Mouse (Mus musculus): ENCODE results near the gene Syne1. TPM values are rescaled to one million over a fixed set of nuclear protein-coding genes. Genes with fewer than 3 reads are reported as not detected.
A peak's percentile ranks its signal among the peaks of the same experiment; 100 is the strongest.

Syne1 gene
- polyA plus RNA-seq, 1 experiment, result 19.0 TPM

GRCm38 (mm10) chr10:5096996-5097753 is 454.1 kb downstream of the Syne1 start:
- Histone ChIP-seq H3ac (ENCODE audit: control insufficient read depth, insufficient read length) (no peak overlapping the region), H3K4me3 (no peak overlapping the region), H3K36me3 (ENCODE audit: control insufficient read depth, insufficient read depth) (peaks cover 47% of the 10 kb centered on the region), H3K79me2 (ENCODE audit: control insufficient read depth, insufficient read depth) (no peaks in the 10 kb centered on the region), H3K27me3 (ENCODE audit: control insufficient read depth, insufficient read depth, insufficient read length) (no peaks in the 10 kb centered on the region), H3K4me2 (ENCODE audit: low read depth) (no peak overlapping the region)
- TF ChIP-seq E2F4 (IDR thresholded peaks at IDR 0.05; ENCODE audit: insufficient read depth) (no peak), POLR2AphosphoS2 (IDR thresholded peaks at IDR 0.05; ENCODE audit: insufficient read length, low read depth) (no peak), POLR2A (IDR thresholded peaks at IDR 0.05; ENCODE audit: insufficient read length, low read depth) (no peak), CEBPB (IDR thresholded peaks at IDR 0.05; ENCODE audit: insufficient read depth, poor library complexity, severe bottlenecking) (no peak), MAX (IDR thresholded peaks at IDR 0.05; ENCODE audit: low read depth) (no peak), TCF12 (IDR thresholded peaks at IDR 0.05; ENCODE audit: insufficient read depth, poor library complexity, severe bottlenecking) (no peak), MYOG (IDR thresholded peaks at IDR 0.05; ENCODE audit: control insufficient read depth in 1 of 3, insufficient read depth in 1 of 3, insufficient read length in 2 of 3, low read depth in 2 of 3) (no peak), TCF3 (IDR thresholded peaks at IDR 0.05; ENCODE audit: insufficient read length, low read depth) (no peak), USF1 (IDR thresholded peaks at IDR 0.05; ENCODE audit: low read depth) (no peak), REST (IDR thresholded peaks at IDR 0.05; ENCODE audit: insufficient read depth, insufficient read length) (no peak), MYOD1 (IDR thresholded peaks at IDR 0.05; ENCODE audit: control insufficient read depth in 1 of 3, insufficient read length in 2 of 3, low read depth in 2 of 3) (no peak), SRF (IDR thresholded peaks at IDR 0.05; ENCODE audit: control insufficient read depth, insufficient read length, low read depth) (no peak)

GRCm38 (mm10) chr10:5089133-5089532 is 462.1 kb downstream of the Syne1 start:
- H3ac ChIP-seq (ENCODE audit: control insufficient read depth, insufficient read length), result no peak overlapping the region
- no peaks in the 10 kb centered on the region for H3K79me2 ChIP-seq (ENCODE audit: control insufficient read depth, insufficient read depth)
- H3K4me3 ChIP-seq, result no peak overlapping the region
- H3K36me3 ChIP-seq (ENCODE audit: control insufficient read depth, insufficient read depth), result peaks cover 7% of the 10 kb centered on the region
- no peaks in the 10 kb centered on the region for H3K27me3 ChIP-seq (ENCODE audit: control insufficient read depth, insufficient read depth, insufficient read length)
- H3K4me2 ChIP-seq (ENCODE audit: low read depth), result no peak overlapping the region
- no peak for TF ChIP-seq POLR2AphosphoS2 (IDR thresholded peaks at IDR 0.05; ENCODE audit: insufficient read length, low read depth)
- no peak for TF ChIP-seq TCF3 (IDR thresholded peaks at IDR 0.05; ENCODE audit: insufficient read length, low read depth)
- no peak for TF ChIP-seq MYOG (IDR thresholded peaks at IDR 0.05; ENCODE audit: control insufficient read depth in 1 of 3, insufficient read depth in 1 of 3, insufficient read length in 2 of 3, low read depth in 2 of 3)
- TF ChIP-seq MYOD1 (IDR thresholded peaks at IDR 0.05; ENCODE audit: control insufficient read depth in 1 of 3, insufficient read length in 2 of 3, low read depth in 2 of 3), result no peak
- TF ChIP-seq POLR2A (IDR thresholded peaks at IDR 0.05; ENCODE audit: insufficient read length, low read depth), result no peak
- TF ChIP-seq SRF (IDR thresholded peaks at IDR 0.05; ENCODE audit: control insufficient read depth, insufficient read length, low read depth), result no peak
- no peak for TF ChIP-seq MAX (IDR thresholded peaks at IDR 0.05; ENCODE audit: low read depth)
- TF ChIP-seq TCF12 (IDR thresholded peaks at IDR 0.05; ENCODE audit: insufficient read depth, poor library complexity, severe bottlenecking), result no peak
- TF ChIP-seq REST (IDR thresholded peaks at IDR 0.05; ENCODE audit: insufficient read depth, insufficient read length), result no peak
- TF ChIP-seq USF1 (IDR thresholded peaks at IDR 0.05; ENCODE audit: low read depth), result no peak
- TF ChIP-seq E2F4 (IDR thresholded peaks at IDR 0.05; ENCODE audit: insufficient read depth), result no peak
- TF ChIP-seq CEBPB (IDR thresholded peaks at IDR 0.05; ENCODE audit: insufficient read depth, poor library complexity, severe bottlenecking), result no peak

- Histone ChIP-seq H3K79me2 (ENCODE audit: control insufficient read depth, insufficient read depth) (no peaks in the 10 kb centered on the region), H3ac (ENCODE audit: control insufficient read depth, insufficient read length) (no peak overlapping the region), H3K4me2 (ENCODE audit: low read depth) (no peak overlapping the region), H3K36me3 (ENCODE audit: control insufficient read depth, insufficient read depth) (peaks cover 16% of the 10 kb centered on the region), H3K4me3 (no peak overlapping the region), H3K27me3 (ENCODE audit: control insufficient read depth, insufficient read depth, insufficient read length) (no peaks in the 10 kb centered on the region)
- TF ChIP-seq SRF (IDR thresholded peaks at IDR 0.05; ENCODE audit: control insufficient read depth, insufficient read length, low read depth) (no peak), TCF3 (IDR thresholded peaks at IDR 0.05; ENCODE audit: insufficient read length, low read depth) (no peak), POLR2A (IDR thresholded peaks at IDR 0.05; ENCODE audit: insufficient read length, low read depth) (no peak), REST (IDR thresholded peaks at IDR 0.05; ENCODE audit: insufficient read depth, insufficient read length) (no peak), MYOD1 (IDR thresholded peaks at IDR 0.05; ENCODE audit: control insufficient read depth in 1 of 3, insufficient read length in 2 of 3, low read depth in 2 of 3) (no peak), MYOG (IDR thresholded peaks at IDR 0.05; ENCODE audit: control insufficient read depth in 1 of 3, insufficient read depth in 1 of 3, insufficient read length in 2 of 3, low read depth in 2 of 3) (no peak), E2F4 (IDR thresholded peaks at IDR 0.05; ENCODE audit: insufficient read depth) (no peak), POLR2AphosphoS2 (IDR thresholded peaks at IDR 0.05; ENCODE audit: insufficient read length, low read depth) (no peak), TCF12 (IDR thresholded peaks at IDR 0.05; ENCODE audit: insufficient read depth, poor library complexity, severe bottlenecking) (no peak), USF1 (IDR thresholded peaks at IDR 0.05; ENCODE audit: low read depth) (no peak), CEBPB (IDR thresholded peaks at IDR 0.05; ENCODE audit: insufficient read depth, poor library complexity, severe bottlenecking) (no peak)
These were observed 463.9 kb downstream of the Syne1 start for GRCm38 (mm10) chr10:5087336-5087735.

- no peak for TF ChIP-seq E2F4 (IDR thresholded peaks at IDR 0.05; ENCODE audit: insufficient read depth)
- no peak for TF ChIP-seq REST (IDR thresholded peaks at IDR 0.05; ENCODE audit: insufficient read depth, insufficient read length)
- no peak for TF ChIP-seq TCF12 (IDR thresholded peaks at IDR 0.05; ENCODE audit: insufficient read depth, poor library complexity, severe bottlenecking)
- no peak for TF ChIP-seq SRF (IDR thresholded peaks at IDR 0.05; ENCODE audit: control insufficient read depth, insufficient read length, low read depth)
- no peak for TF ChIP-seq POLR2AphosphoS2 (IDR thresholded peaks at IDR 0.05; ENCODE audit: insufficient read length, low read depth)
- no peak for TF ChIP-seq CEBPB (IDR thresholded peaks at IDR 0.05; ENCODE audit: insufficient read depth, poor library complexity, severe bottlenecking)
- TF ChIP-seq MAX (IDR thresholded peaks at IDR 0.05; ENCODE audit: low read depth), result no peak
- no peak for TF ChIP-seq MYOG (IDR thresholded peaks at IDR 0.05; ENCODE audit: control insufficient read depth in 1 of 3, insufficient read depth in 1 of 3, insufficient read length in 2 of 3, low read depth in 2 of 3)
- TF ChIP-seq TCF3 (IDR thresholded peaks at IDR 0.05; ENCODE audit: insufficient read length, low read depth), result no peak
- no peak for TF ChIP-seq MYOD1 (IDR thresholded peaks at IDR 0.05; ENCODE audit: control insufficient read depth in 1 of 3, insufficient read length in 2 of 3, low read depth in 2 of 3)
- TF ChIP-seq USF1 (IDR thresholded peaks at IDR 0.05; ENCODE audit: low read depth), result no peak
- no peak for TF ChIP-seq POLR2A (IDR thresholded peaks at IDR 0.05; ENCODE audit: insufficient read length, low read depth)
- Histone ChIP-seq H3K4me3 (no peak overlapping the region), H3K27me3 (ENCODE audit: control insufficient read depth, insufficient read depth, insufficient read length) (no peaks in the 10 kb centered on the region), H3K4me2 (ENCODE audit: low read depth) (peak overlapping the region; percentile 1), H3K36me3 (ENCODE audit: control insufficient read depth, insufficient read depth) (peaks cover 16% of the 10 kb centered on the region), H3ac (ENCODE audit: control insufficient read depth, insufficient read length) (no peak overlapping the region), H3K79me2 (ENCODE audit: control insufficient read depth, insufficient read depth) (no peaks in the 10 kb centered on the region)
These were observed 465.0 kb downstream of the Syne1 start for GRCm38 (mm10) chr10:5086329-5086728.

Data from myocyte (in vitro differentiated cells).